Mouse (Mus musculus): Measurements from ENCODE around the gene Basp1.

DNA sequence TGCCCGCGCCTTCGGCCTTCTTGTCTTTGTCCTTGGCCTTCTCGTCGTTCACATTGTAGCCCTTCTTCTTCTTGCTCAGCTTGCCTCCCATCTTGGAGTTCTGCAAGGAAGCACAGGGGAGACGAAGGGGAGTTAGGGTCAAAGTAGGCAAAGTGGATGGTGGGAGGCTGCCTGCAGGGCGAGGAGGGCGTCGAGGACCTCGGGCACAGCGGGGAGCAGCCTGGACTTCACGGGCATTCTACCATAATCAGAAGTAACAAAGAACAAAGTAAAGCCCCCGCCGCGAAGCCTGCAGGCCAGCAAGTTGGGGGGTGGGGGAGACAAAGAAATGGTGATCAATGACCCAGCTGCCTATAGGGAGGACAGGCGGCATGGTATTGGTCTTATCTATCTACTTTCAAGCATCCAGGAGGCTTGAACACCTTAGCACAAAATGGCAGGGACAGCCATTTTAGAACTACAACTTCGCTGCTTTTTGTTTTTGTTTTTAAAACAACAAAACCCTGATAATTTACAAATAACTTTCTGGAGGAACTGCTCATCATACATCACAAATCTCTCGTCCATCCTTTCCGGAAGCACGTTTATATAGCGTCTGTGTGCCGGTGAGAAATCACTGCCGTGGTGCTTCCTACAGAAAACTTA, 48.6 kb downstream of the Basp1 start:
- TF ChIP-seq CTCF (IDR thresholded peaks at IDR 0.05; ENCODE audit: extremely low read depth, insufficient read depth, insufficient read length, insufficient replicate concordance) (no peak), POLR2A (IDR thresholded peaks at IDR 0.05; ENCODE audit: low read depth, low read length) (no peak)
